Mouse (Mus musculus): Measurements from ENCODE around the gene Fxyd4. TPM values are rescaled to one million over a fixed set of nuclear protein-coding genes. Genes with fewer than 3 reads are reported as not detected.

Gene Fxyd4
- total RNA-seq (2021) = not detected

- no peak for DNase-seq (ENCODE audit: low spot score)
- intact Hi-C loops (cut with DNase I) = no loop called here
These were observed at the start of gene Fxyd4 for GRCm38 (mm10) chr6:117937222-117937932. Gene Fxyd4 (minus strand): TSS chr6:117937692.

- intact Hi-C loops (cut with DNase I) = no loop called here
- no peak for DNase-seq (ENCODE audit: low spot score)
These were observed 49.7 kb upstream of the Fxyd4 start for GRCm38 (mm10) chr6:117987173-117987572.

GRCm38 (mm10) chr6:117966729-117967128 lies 29.2 kb upstream of the Fxyd4 start:
- no peak for DNase-seq (ENCODE audit: low spot score)
- intact Hi-C loops (cut with DNase I) = no loop called here

- DNase-seq (ENCODE audit: low spot score) = no peak
- intact Hi-C loops (cut with DNase I) = no loop called here
These were observed 25.7 kb upstream of the Fxyd4 start for GRCm38 (mm10) chr6:117963201-117963600.

- DNase-seq (ENCODE audit: low spot score) = no peak
- intact Hi-C loops (cut with DNase I) = no loop called here
These were observed 19.5 kb upstream of the Fxyd4 start for GRCm38 (mm10) chr6:117956851-117957501.

- DNase-seq (ENCODE audit: low spot score) = no peak
- intact Hi-C loops (cut with DNase I) = no loop called here
These were observed 18.7 kb upstream of the Fxyd4 start for GRCm38 (mm10) chr6:117956161-117956560.

GRCm38 (mm10) chr6:117952330-117952729 lies 14.8 kb upstream of the Fxyd4 start:
- intact Hi-C loops (cut with DNase I) = no loop called here
- DNase-seq (ENCODE audit: low spot score) = no peak

- no peak for DNase-seq (ENCODE audit: low spot score)
- intact Hi-C loops (cut with DNase I) = no loop called here
These were observed 6.4 kb upstream of the Fxyd4 start for GRCm38 (mm10) chr6:117943899-117944298.

- no peak for DNase-seq (ENCODE audit: low spot score)
- intact Hi-C loops (cut with DNase I) = no loop called here
These were observed 5.3 kb upstream of the Fxyd4 start for GRCm38 (mm10) chr6:117942769-117943168.

- intact Hi-C loops (cut with DNase I) = no loop called here
- no peak for DNase-seq (ENCODE audit: low spot score)
These were observed 1.5 kb upstream of the Fxyd4 start for GRCm38 (mm10) chr6:117938951-117939350.

- intact Hi-C loops (cut with DNase I) = no loop called here
- no peak for DNase-seq (ENCODE audit: low spot score)
These were observed 1.5 kb downstream of the Fxyd4 start for GRCm38 (mm10) chr6:117935681-117936612.

GRCm38 (mm10) chr6:117934301-117934700 lies 3.2 kb downstream of the Fxyd4 start:
- intact Hi-C loops (cut with DNase I) = loop anchor here (5.0 kb wide), 1 partner anchor 163 kb away; no protein-coding TSS in a partner anchor
- no peak for DNase-seq (ENCODE audit: low spot score)

GRCm38 (mm10) chr6:117932325-117933051 lies 5.0 kb downstream of the Fxyd4 start:
- no peak for DNase-seq (ENCODE audit: low spot score)
- intact Hi-C loops (cut with DNase I) = loop anchor here (5.0 kb wide), 1 partner anchor 165 kb away; no protein-coding TSS in a partner anchor

- intact Hi-C loops (cut with DNase I) = loop anchor here (5.0 kb wide), 1 partner anchor 167 kb away; no protein-coding TSS in a partner anchor
- DNase-seq (ENCODE audit: low spot score) = no peak
These were observed 7.4 kb downstream of the Fxyd4 start for GRCm38 (mm10) chr6:117929945-117930655.

GRCm38 (mm10) chr6:117928746-117929145 lies 8.7 kb downstream of the Fxyd4 start:
- DNase-seq (ENCODE audit: low spot score) = no peak
- intact Hi-C loops (cut with DNase I) = no loop called here

- intact Hi-C loops (cut with DNase I) = no loop called here
These were observed 9.5 kb downstream of the Fxyd4 start for GRCm38 (mm10) chr6:117927955-117928354.

GRCm38 (mm10) chr6:117926871-117927491 lies 10.5 kb downstream of the Fxyd4 start:
- intact Hi-C loops (cut with DNase I) = no loop called here
- no peak for DNase-seq (ENCODE audit: low spot score)

More at GRCm38 (mm10) chr6:117927955-117928354, 9.5 kb downstream of the Fxyd4 start:
- DNase-seq (ENCODE audit: low spot score) = no peak

- no peak for DNase-seq (ENCODE audit: low spot score)
- intact Hi-C loops (cut with DNase I) = loop anchor here (5.0 kb wide), 1 partner anchor 80 kb away; the partner anchor contains the start of gene Zfp637
These were observed 15.5 kb downstream of the Fxyd4 start for GRCm38 (mm10) chr6:117922041-117922440.

All from heart, postnatal 25 days (tissue).